Mouse (Mus musculus): ENCODE data around the gene Meis3. TPM values are rescaled to one million over a fixed set of nuclear protein-coding genes. Genes with fewer than 3 reads are reported as not detected.
A peak's percentile ranks its signal among the peaks of the same experiment; 100 is the strongest.

The Meis3 gene
- 0.89 and 1.9 TPM in 2 replicates for total RNA-seq (2015)
- not detected in 2 replicates for total RNA-seq (2017)

GRCm38 (mm10) chr7:16174597-16175541, at the start of gene Meis3:
Gene Meis3, plus strand, starts transcription at chr7:16175090.
- peak; percentile 66 for ATAC-seq (ENCODE audit: poor library complexity, severe bottlenecking)

GRCm38 (mm10) chr7:16125829-16126228, 49.1 kb upstream of the Meis3 start:
- no peak for ATAC-seq (ENCODE audit: poor library complexity, severe bottlenecking)

- no peak for ATAC-seq (ENCODE audit: poor library complexity, severe bottlenecking)
Measured at GRCm38 (mm10) chr7:16128344-16128743, 46.5 kb upstream of the Meis3 start.

- no peak for ATAC-seq (ENCODE audit: poor library complexity, severe bottlenecking)
Measured at GRCm38 (mm10) chr7:16128899-16129298, 46.0 kb upstream of the Meis3 start.

GRCm38 (mm10) chr7:16129421-16129845, 45.5 kb upstream of the Meis3 start, which contains the start of gene Slc8a2:
Gene Slc8a2, plus strand, starts transcription at chr7:16129826.
- ATAC-seq (ENCODE audit: poor library complexity, severe bottlenecking) = peak; percentile 38; the same call in 1 of the 2 replicates

- ATAC-seq (ENCODE audit: poor library complexity, severe bottlenecking) = no peak
Measured at GRCm38 (mm10) chr7:16129846-16130691, 44.8 kb upstream of the Meis3 start.

GRCm38 (mm10) chr7:16130956-16131634, 43.8 kb upstream of the Meis3 start:
- ATAC-seq (ENCODE audit: poor library complexity, severe bottlenecking) = no peak

GRCm38 (mm10) chr7:16132161-16132581, 42.7 kb upstream of the Meis3 start:
- no peak for ATAC-seq (ENCODE audit: poor library complexity, severe bottlenecking)

GRCm38 (mm10) chr7:16132926-16133325, 42.0 kb upstream of the Meis3 start:
- ATAC-seq (ENCODE audit: poor library complexity, severe bottlenecking) = no peak

- no peak for ATAC-seq (ENCODE audit: poor library complexity, severe bottlenecking)
Measured at GRCm38 (mm10) chr7:16133691-16134090, 41.2 kb upstream of the Meis3 start.

GRCm38 (mm10) chr7:16134951-16135392, 39.9 kb upstream of the Meis3 start:
- no peak for ATAC-seq (ENCODE audit: poor library complexity, severe bottlenecking)

GRCm38 (mm10) chr7:16146489-16147410, 28.1 kb upstream of the Meis3 start:
- ATAC-seq (ENCODE audit: poor library complexity, severe bottlenecking) = no peak

GRCm38 (mm10) chr7:16147643-16148042, 27.2 kb upstream of the Meis3 start:
- ATAC-seq (ENCODE audit: poor library complexity, severe bottlenecking) = no peak

GRCm38 (mm10) chr7:16149241-16149640, 25.6 kb upstream of the Meis3 start:
- ATAC-seq (ENCODE audit: poor library complexity, severe bottlenecking) = no peak

GRCm38 (mm10) chr7:16150191-16151145, 24.4 kb upstream of the Meis3 start:
- no peak for ATAC-seq (ENCODE audit: poor library complexity, severe bottlenecking)

- ATAC-seq (ENCODE audit: poor library complexity, severe bottlenecking) = peak; percentile 73
Measured at GRCm38 (mm10) chr7:16153522-16153921, 21.4 kb upstream of the Meis3 start.

GRCm38 (mm10) chr7:16155132-16155872, 19.6 kb upstream of the Meis3 start:
- ATAC-seq (ENCODE audit: poor library complexity, severe bottlenecking) = no peak
